Mouse (Mus musculus): ENCODE measurements around the gene Medag. TPM values are rescaled to one million over a fixed set of nuclear protein-coding genes. Genes with fewer than 3 reads are reported as not detected.

The Medag gene
- polyA plus RNA-seq, 1 experiment, result 0.61 TPM

DNA sequence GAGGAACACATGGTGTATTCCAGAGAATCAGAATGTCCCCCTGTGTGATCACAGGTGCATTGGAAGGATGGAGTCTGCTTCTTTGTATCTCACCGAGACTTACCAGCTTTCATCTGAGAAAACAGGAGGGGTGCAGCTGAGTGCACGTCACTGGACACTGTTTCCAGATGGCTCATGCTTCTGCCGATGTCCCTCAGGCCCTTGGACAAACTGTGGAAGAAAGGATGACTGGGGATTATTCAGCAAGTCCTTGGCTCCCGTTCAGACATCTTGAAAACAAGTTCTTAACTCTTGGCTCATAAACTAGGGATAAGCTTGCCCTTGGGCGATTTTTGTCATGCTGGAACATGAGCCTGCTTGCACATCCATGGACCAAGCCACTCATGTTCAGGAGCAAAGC, 8.2 kb upstream of the Medag start:
- no peak overlapping the region for H3ac ChIP-seq (ENCODE audit: control insufficient read depth, insufficient read length)
- no peaks in the 10 kb centered on the region for H3K36me3 ChIP-seq (ENCODE audit: control insufficient read depth, insufficient read depth)
- H3K4me2 ChIP-seq (ENCODE audit: low read depth), result no peak overlapping the region
- no peak overlapping the region for H3K4me3 ChIP-seq
- H3K27me3 ChIP-seq (ENCODE audit: control insufficient read depth, insufficient read depth, insufficient read length), result no peaks in the 10 kb centered on the region
- TF ChIP-seq TCF12 (IDR thresholded peaks at IDR 0.05; ENCODE audit: insufficient read depth, poor library complexity, severe bottlenecking) (no peak), E2F4 (IDR thresholded peaks at IDR 0.05; ENCODE audit: insufficient read depth) (no peak)
- H3K79me2 ChIP-seq (ENCODE audit: control insufficient read depth, insufficient read depth), result no peaks in the 10 kb centered on the region

DNA sequence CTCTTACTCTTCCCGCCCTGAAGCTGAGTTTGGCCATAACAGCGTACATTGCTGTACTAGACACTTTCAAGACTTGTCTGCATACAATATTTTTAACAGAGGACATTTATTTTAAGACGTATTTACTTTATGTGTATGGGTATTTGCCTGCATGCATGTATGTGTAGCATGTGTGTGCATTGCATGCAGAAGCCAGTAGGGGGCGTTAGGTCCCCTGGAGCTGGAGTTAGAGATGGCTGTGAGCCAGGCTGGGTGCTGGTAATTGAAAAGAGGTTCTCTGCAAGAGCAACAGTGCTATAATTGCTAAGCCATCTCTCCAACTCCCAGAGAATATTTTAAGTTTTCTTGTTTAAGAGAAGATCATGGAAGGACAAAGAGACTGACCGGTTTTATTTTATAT, 6.8 kb upstream of the Medag start:
- H3K4me3 ChIP-seq, result no peak overlapping the region
- TF ChIP-seq MYOG (IDR thresholded peaks at IDR 0.05; ENCODE audit: control insufficient read depth in 1 of 3, insufficient read depth in 1 of 3, insufficient read length in 2 of 3, low read depth in 2 of 3) (no peak), MAX (IDR thresholded peaks at IDR 0.05; ENCODE audit: low read depth) (no peak), TCF3 (IDR thresholded peaks at IDR 0.05; ENCODE audit: insufficient read length, low read depth) (no peak), E2F4 (IDR thresholded peaks at IDR 0.05; ENCODE audit: insufficient read depth) (no peak), SRF (IDR thresholded peaks at IDR 0.05; ENCODE audit: control insufficient read depth, insufficient read length, low read depth) (no peak), USF1 (IDR thresholded peaks at IDR 0.05; ENCODE audit: low read depth) (no peak), MYOD1 (IDR thresholded peaks at IDR 0.05; ENCODE audit: control insufficient read depth in 1 of 3, insufficient read length in 2 of 3, low read depth in 2 of 3) (no peak), TCF12 (IDR thresholded peaks at IDR 0.05; ENCODE audit: insufficient read depth, poor library complexity, severe bottlenecking) (no peak), CEBPB (IDR thresholded peaks at IDR 0.05; ENCODE audit: insufficient read depth, poor library complexity, severe bottlenecking) (no peak), POLR2AphosphoS2 (IDR thresholded peaks at IDR 0.05; ENCODE audit: insufficient read length, low read depth) (no peak), POLR2A (IDR thresholded peaks at IDR 0.05; ENCODE audit: insufficient read length, low read depth) (no peak), REST (IDR thresholded peaks at IDR 0.05; ENCODE audit: insufficient read depth, insufficient read length) (no peak)
- no peak overlapping the region for H3K4me2 ChIP-seq (ENCODE audit: low read depth)
- H3K36me3 ChIP-seq (ENCODE audit: control insufficient read depth, insufficient read depth), result no peaks in the 10 kb centered on the region
- no peaks in the 10 kb centered on the region for H3K27me3 ChIP-seq (ENCODE audit: control insufficient read depth, insufficient read depth, insufficient read length)
- H3K79me2 ChIP-seq (ENCODE audit: control insufficient read depth, insufficient read depth), result no peaks in the 10 kb centered on the region
- no peak overlapping the region for H3ac ChIP-seq (ENCODE audit: control insufficient read depth, insufficient read length)

DNA sequence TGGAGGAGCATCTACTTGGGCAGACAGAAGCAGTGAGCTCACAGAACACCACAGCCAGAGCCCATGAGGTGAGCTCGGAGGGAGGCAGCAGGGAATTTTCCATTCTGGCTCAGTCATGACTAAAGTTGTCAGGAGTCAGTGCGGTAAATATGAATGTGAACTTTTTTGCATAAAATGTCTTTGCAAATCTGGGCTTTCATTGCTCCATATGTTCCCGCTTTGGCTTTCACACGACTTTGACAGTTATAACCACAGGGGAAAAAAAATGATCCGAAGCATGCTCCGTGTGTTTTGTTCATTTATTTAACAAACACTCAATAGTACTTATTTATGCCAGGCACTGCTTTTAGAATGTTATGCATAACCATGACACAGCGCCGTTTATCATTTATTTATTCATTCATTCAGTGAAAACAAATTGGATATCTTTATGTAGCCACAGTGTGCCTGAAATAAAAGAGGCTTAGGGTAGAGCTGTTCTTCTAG, 4.7 kb upstream of the Medag start:
- Histone ChIP-seq H3K4me2 (ENCODE audit: low read depth) (no peak overlapping the region), H3K27me3 (ENCODE audit: control insufficient read depth, insufficient read depth, insufficient read length) (no peaks in the 10 kb centered on the region), H3ac (ENCODE audit: control insufficient read depth, insufficient read length) (no peak overlapping the region), H3K4me3 (no peak overlapping the region), H3K36me3 (ENCODE audit: control insufficient read depth, insufficient read depth) (no peaks in the 10 kb centered on the region), H3K79me2 (ENCODE audit: control insufficient read depth, insufficient read depth) (no peaks in the 10 kb centered on the region)
- TF ChIP-seq TCF12 (IDR thresholded peaks at IDR 0.05; ENCODE audit: insufficient read depth, poor library complexity, severe bottlenecking), result no peak

DNA sequence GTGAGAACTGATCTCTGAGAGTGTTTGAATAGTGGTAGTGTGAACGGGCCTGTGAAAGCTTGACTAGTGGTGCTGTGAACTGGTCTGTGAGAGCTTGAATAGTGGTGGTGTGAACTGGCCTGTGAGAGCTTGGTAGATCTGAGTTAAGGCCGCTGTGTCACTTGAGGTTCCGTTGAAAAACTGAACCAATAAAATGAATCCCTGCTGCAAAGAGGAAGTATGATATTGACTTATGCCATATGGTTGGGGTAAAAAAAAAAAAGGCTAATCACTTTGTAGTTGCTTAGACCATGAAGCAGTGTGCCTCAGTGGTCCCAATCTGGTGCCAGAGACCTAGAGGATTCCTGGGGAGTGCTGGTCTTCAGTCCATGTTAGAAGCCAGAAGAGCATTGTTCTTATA, 2.0 kb upstream of the Medag start:
- no peak overlapping the region for H3K4me2 ChIP-seq (ENCODE audit: low read depth)
- no peaks in the 10 kb centered on the region for H3K36me3 ChIP-seq (ENCODE audit: control insufficient read depth, insufficient read depth)
- H3K79me2 ChIP-seq (ENCODE audit: control insufficient read depth, insufficient read depth), result no peaks in the 10 kb centered on the region
- no peaks in the 10 kb centered on the region for H3K27me3 ChIP-seq (ENCODE audit: control insufficient read depth, insufficient read depth, insufficient read length)
- no peak for TF ChIP-seq MYOD1 (IDR thresholded peaks at IDR 0.05; ENCODE audit: control insufficient read depth in 1 of 3, insufficient read length in 2 of 3, low read depth in 2 of 3)
- TF ChIP-seq POLR2AphosphoS2 (IDR thresholded peaks at IDR 0.05; ENCODE audit: insufficient read length, low read depth), result no peak
- TF ChIP-seq REST (IDR thresholded peaks at IDR 0.05; ENCODE audit: insufficient read depth, insufficient read length), result no peak
- no peak for TF ChIP-seq POLR2A (IDR thresholded peaks at IDR 0.05; ENCODE audit: insufficient read length, low read depth)
- no peak for TF ChIP-seq USF1 (IDR thresholded peaks at IDR 0.05; ENCODE audit: low read depth)
- TF ChIP-seq MAX (IDR thresholded peaks at IDR 0.05; ENCODE audit: low read depth), result no peak
- no peak for TF ChIP-seq CEBPB (IDR thresholded peaks at IDR 0.05; ENCODE audit: insufficient read depth, poor library complexity, severe bottlenecking)
- TF ChIP-seq SRF (IDR thresholded peaks at IDR 0.05; ENCODE audit: control insufficient read depth, insufficient read length, low read depth), result no peak
- TF ChIP-seq TCF3 (IDR thresholded peaks at IDR 0.05; ENCODE audit: insufficient read length, low read depth), result no peak
- TF ChIP-seq MYOG (IDR thresholded peaks at IDR 0.05; ENCODE audit: control insufficient read depth in 1 of 3, insufficient read depth in 1 of 3, insufficient read length in 2 of 3, low read depth in 2 of 3), result no peak
- no peak for TF ChIP-seq TCF12 (IDR thresholded peaks at IDR 0.05; ENCODE audit: insufficient read depth, poor library complexity, severe bottlenecking)
- TF ChIP-seq E2F4 (IDR thresholded peaks at IDR 0.05; ENCODE audit: insufficient read depth), result no peak
- H3ac ChIP-seq (ENCODE audit: control insufficient read depth, insufficient read length), result no peak overlapping the region
- H3K4me3 ChIP-seq, result no peak overlapping the region

DNA sequence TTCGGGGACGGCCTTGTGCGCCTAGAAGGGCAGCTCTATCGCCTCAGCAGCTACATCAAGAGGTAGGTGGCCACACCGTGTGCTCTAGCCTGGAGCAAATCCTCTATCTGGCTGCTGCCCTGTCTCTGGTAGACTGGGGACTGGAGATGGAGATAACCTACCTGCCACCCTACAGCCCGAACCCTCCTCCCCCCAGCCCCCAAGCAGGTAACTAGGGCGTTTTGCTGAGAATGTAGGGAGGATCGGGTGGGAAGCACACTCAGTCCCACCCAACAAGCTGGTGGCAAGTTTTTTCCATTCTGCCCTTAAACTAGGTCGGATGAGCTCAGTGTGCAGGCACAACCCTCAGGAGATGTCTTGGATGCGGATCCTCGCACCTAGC, 636 bp downstream of the Medag start:
- H3ac ChIP-seq (ENCODE audit: control insufficient read depth, insufficient read length), result no peak overlapping the region
- H3K36me3 ChIP-seq (ENCODE audit: control insufficient read depth, insufficient read depth), result no peaks in the 10 kb centered on the region
- no peak overlapping the region for H3K4me2 ChIP-seq (ENCODE audit: low read depth)
- H3K79me2 ChIP-seq (ENCODE audit: control insufficient read depth, insufficient read depth), result no peaks in the 10 kb centered on the region
- no peak for TF ChIP-seq POLR2AphosphoS2 (IDR thresholded peaks at IDR 0.05; ENCODE audit: insufficient read length, low read depth)
- no peak for TF ChIP-seq SRF (IDR thresholded peaks at IDR 0.05; ENCODE audit: control insufficient read depth, insufficient read length, low read depth)
- no peak for TF ChIP-seq POLR2A (IDR thresholded peaks at IDR 0.05; ENCODE audit: insufficient read length, low read depth)
- no peak for TF ChIP-seq MAX (IDR thresholded peaks at IDR 0.05; ENCODE audit: low read depth)
- no peak for TF ChIP-seq MYOD1 (IDR thresholded peaks at IDR 0.05; ENCODE audit: control insufficient read depth in 1 of 3, insufficient read length in 2 of 3, low read depth in 2 of 3)
- TF ChIP-seq TCF12 (IDR thresholded peaks at IDR 0.05; ENCODE audit: insufficient read depth, poor library complexity, severe bottlenecking), result no peak
- no peak for TF ChIP-seq CEBPB (IDR thresholded peaks at IDR 0.05; ENCODE audit: insufficient read depth, poor library complexity, severe bottlenecking)
- TF ChIP-seq MYOG (IDR thresholded peaks at IDR 0.05; ENCODE audit: control insufficient read depth in 1 of 3, insufficient read depth in 1 of 3, insufficient read length in 2 of 3, low read depth in 2 of 3), result no peak
- no peaks in the 10 kb centered on the region for H3K27me3 ChIP-seq (ENCODE audit: control insufficient read depth, insufficient read depth, insufficient read length)
- H3K4me3 ChIP-seq, result no peak overlapping the region

Measured in myocyte (in vitro differentiated cells).